Mouse (Mus musculus): ENCODE data around the gene Zc3h6. TPM values are rescaled to one million over a fixed set of nuclear protein-coding genes. Genes with fewer than 3 reads are reported as not detected.

Gene Zc3h6
- 3.5 and 10.7 TPM in 2 replicates for polyA plus RNA-seq (2021; fragmentation: Nextera tagmentation)
- long read RNA-seq, experiment 1, partial matches to known transcripts: 2 of 2 reads
- long read RNA-seq, experiment 1, other reads (novel, unspliced or antisense): 0 of 2 reads
- long read RNA-seq, experiment 2, partial matches to known transcripts: 8 of 10 reads
- long read RNA-seq, experiment 2, other reads (novel, unspliced or antisense): 2 of 10 reads

GRCm38 (mm10) chr2:128966641-128967580, at the start of gene Zc3h6:
Gene Zc3h6, plus strand, starts transcription at chr2:128967402.

GRCm38 (mm10) chr2:128943538-128944528, 23.4 kb upstream of the Zc3h6 start, which contains the start of gene Zc3h8:
Gene Zc3h8, minus strand, starts transcription at chr2:128944077.

GRCm38 (mm10) chr2:128967661-128968441, 649 bp downstream of the Zc3h6 start, which contains the start of gene Gm10762:
Gene Gm10762, minus strand, starts transcription at chr2:128967725.

GRCm38 (mm10) chr2:129047811-129048210, 80.6 kb downstream of the Zc3h6 start, which contains the start of gene Vinac1:
Gene Vinac1, minus strand, starts transcription at chr2:129048172.

GRCm38 (mm10) chr2:129065437-129066282, 98.5 kb downstream of the Zc3h6 start, which contains the start of gene Ttl:
Gene Ttl, plus strand, starts transcription at chr2:129065942.

Other genes starting within 250 kb of the Zc3h6 start
- 21.5 and 21.9 TPM in 2 replicates for gene Tmem87b, start 149.3 kb upstream of the Zc3h6 start, polyA plus RNA-seq (2021; fragmentation: Nextera tagmentation)
- 1.8 TPM in 2 replicates for gene Fbln7, start 104.4 kb upstream of the Zc3h6 start, polyA plus RNA-seq (2021; fragmentation: Nextera tagmentation)
- 9.6 and 10.2 TPM in 2 replicates for gene Zc3h8, start 23.3 kb upstream of the Zc3h6 start, polyA plus RNA-seq (2021; fragmentation: Nextera tagmentation)
- gene Gm10762, start 323 bp downstream of the Zc3h6 start, polyA plus RNA-seq (2021; fragmentation: Nextera tagmentation): 2.1 and 5.6 TPM in 2 replicates
- 0.08 and 0.13 TPM in 2 replicates for gene Vinac1, start 80.8 kb downstream of the Zc3h6 start, polyA plus RNA-seq (2021; fragmentation: Nextera tagmentation)
- gene Ttl, start 98.5 kb downstream of the Zc3h6 start, polyA plus RNA-seq (2021; fragmentation: Nextera tagmentation): 29.5 and 31.2 TPM in 2 replicates
- 3.3 TPM in 2 replicates for gene Polr1b, start 133.6 kb downstream of the Zc3h6 start, polyA plus RNA-seq (2021; fragmentation: Nextera tagmentation)
- gene Chchd5, start 162.3 kb downstream of the Zc3h6 start, polyA plus RNA-seq (2021; fragmentation: Nextera tagmentation): 22.4 and 25.1 TPM in 2 replicates
- 18.7 and 24.3 TPM in 2 replicates for gene Slc20a1, start 231.4 kb downstream of the Zc3h6 start, polyA plus RNA-seq (2021; fragmentation: Nextera tagmentation)

Data from left cerebral cortex, adult 6 months (tissue).